Mouse (Mus musculus): ENCODE data around the gene Cd200.

Cd200 gene

GRCm38 (mm10) chr16:45334376-45334765, 74.5 kb downstream of the Cd200 start:
- no peak for DNase-seq

GRCm38 (mm10) chr16:45333678-45334375, 75.0 kb downstream of the Cd200 start:
- DNase-seq: no peak

GRCm38 (mm10) chr16:45332591-45332990, 76.3 kb downstream of the Cd200 start:
- DNase-seq: no peak

Measured in cerebellum, adult 9-10 months (tissue).